Mouse (Mus musculus): ENCODE results near the gene Caln1. TPM values are rescaled to one million over a fixed set of nuclear protein-coding genes. Genes with fewer than 3 reads are reported as not detected.

Caln1 gene
- total and polyA plus RNA-seq, 2 experiments from 2014 or later = 52.0 to 55.0 TPM

- no peak overlapping the region for H3K4me3 ChIP-seq (ENCODE audit: low read length)
- DNase-seq (ENCODE audit: low spot score) = no peak
- ATAC-seq = no peak
- H3K27ac ChIP-seq = no peak overlapping the region
- H3K27me3 ChIP-seq (ENCODE audit: insufficient read depth, low read length) = no peaks in the 10 kb centered on the region
- no peaks in the 10 kb centered on the region for H3K36me3 ChIP-seq (ENCODE audit: insufficient read depth, low read length)
- no peaks in the 10 kb centered on the region for H3K4me1 ChIP-seq (ENCODE audit: insufficient read depth, low read length)
- H3K9me3 ChIP-seq (ENCODE audit: low read length) = no peaks in the 10 kb centered on the region
- no peak overlapping the region for H3K9ac ChIP-seq (replicated peaks; ENCODE audit: low read length)
- 77% methylated on average over 9 of the region's 9 CpGs for WGBS
- no peak overlapping the region for H3K4me2 ChIP-seq (ENCODE audit: low read depth, low read length)
- no peak for TF ChIP-seq CTCF (IDR thresholded peaks at IDR 0.05; ENCODE audit: low read depth)
Observed at GRCm38 (mm10) chr5:130502541-130502940, 133.3 kb downstream of the Caln1 start.

- WGBS = 82% methylated on average over 5 of the region's 5 CpGs
- no peaks in the 10 kb centered on the region for H3K27me3 ChIP-seq (ENCODE audit: insufficient read depth, low read length)
- no peaks in the 10 kb centered on the region for H3K9me3 ChIP-seq (ENCODE audit: low read length)
- H3K27ac ChIP-seq = no peak overlapping the region
- no peak overlapping the region for H3K4me2 ChIP-seq (ENCODE audit: low read depth, low read length)
- no peak overlapping the region for H3K9ac ChIP-seq (replicated peaks; ENCODE audit: low read length)
- TF ChIP-seq CTCF (IDR thresholded peaks at IDR 0.05; ENCODE audit: low read depth) = no peak
- H3K4me3 ChIP-seq (ENCODE audit: low read length) = no peak overlapping the region
- ATAC-seq = no peak
- no peaks in the 10 kb centered on the region for H3K4me1 ChIP-seq (ENCODE audit: insufficient read depth, low read length)
- DNase-seq (ENCODE audit: low spot score) = no peak
- H3K36me3 ChIP-seq (ENCODE audit: insufficient read depth, low read length) = no peaks in the 10 kb centered on the region
Observed at GRCm38 (mm10) chr5:130504891-130505290, 135.6 kb downstream of the Caln1 start.

DNA sequence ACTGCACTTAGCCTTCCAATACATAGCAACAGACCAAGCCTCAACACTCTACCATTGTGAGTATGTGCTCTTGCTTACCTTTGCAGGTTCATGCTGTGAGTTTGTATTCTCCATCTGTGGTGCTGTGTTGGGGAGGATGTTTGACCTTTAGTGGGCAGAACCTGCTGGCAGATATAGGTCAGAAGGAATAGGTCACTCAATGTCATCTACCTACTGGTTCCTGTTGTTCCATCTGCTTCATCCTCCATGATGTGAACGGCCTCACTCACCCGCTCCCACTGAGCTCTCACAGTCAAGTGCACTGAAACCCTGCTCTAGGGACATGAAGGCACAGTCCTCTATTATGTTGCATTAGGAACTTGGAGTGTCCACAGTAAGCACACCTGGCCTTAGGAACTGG is 141.3 kb downstream of the Caln1 start:
- H3K9me3 ChIP-seq (ENCODE audit: low read length) = no peaks in the 10 kb centered on the region
- no peaks in the 10 kb centered on the region for H3K36me3 ChIP-seq (ENCODE audit: insufficient read depth, low read length)
- DNase-seq (ENCODE audit: low spot score) = no peak
- H3K9ac ChIP-seq (replicated peaks; ENCODE audit: low read length) = no peak overlapping the region
- 95% methylated on average over 2 of the region's 2 CpGs for WGBS
- H3K4me1 ChIP-seq (ENCODE audit: insufficient read depth, low read length) = no peaks in the 10 kb centered on the region
- H3K4me3 ChIP-seq (ENCODE audit: low read length) = no peak overlapping the region
- no peak overlapping the region for H3K4me2 ChIP-seq (ENCODE audit: low read depth, low read length)
- no peak for ATAC-seq
- H3K27me3 ChIP-seq (ENCODE audit: insufficient read depth, low read length) = no peaks in the 10 kb centered on the region
- no peak overlapping the region for H3K27ac ChIP-seq
- no peak for TF ChIP-seq CTCF (IDR thresholded peaks at IDR 0.05; ENCODE audit: low read depth)

DNA sequence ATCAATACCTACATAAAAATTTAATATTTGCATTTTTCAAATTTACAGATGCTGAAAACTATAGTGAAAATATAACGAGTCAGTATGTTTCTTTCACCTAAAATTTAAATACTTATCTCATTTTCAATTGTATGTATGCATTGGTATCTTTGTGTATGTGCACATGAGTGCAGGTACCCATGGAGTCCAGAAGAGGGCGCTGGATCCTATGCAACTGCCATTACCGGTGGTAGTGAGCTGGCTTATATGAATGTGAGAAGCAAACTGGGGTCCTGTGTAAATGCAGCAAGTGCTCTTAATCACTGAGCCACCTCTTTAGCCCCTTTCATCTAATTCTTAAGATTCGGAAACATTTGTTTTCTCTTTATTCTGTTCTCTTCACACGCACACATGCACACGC is 146.1 kb downstream of the Caln1 start:
- TF ChIP-seq CTCF (IDR thresholded peaks at IDR 0.05; ENCODE audit: low read depth) = no peak

GRCm38 (mm10) chr5:130520527-130520926 is 151.3 kb downstream of the Caln1 start:
- 75% methylated on average over 2 of the region's 2 CpGs for WGBS
- H3K9me3 ChIP-seq (ENCODE audit: low read length) = no peaks in the 10 kb centered on the region
- ATAC-seq = no peak
- no peak overlapping the region for H3K9ac ChIP-seq (replicated peaks; ENCODE audit: low read length)
- no peaks in the 10 kb centered on the region for H3K27me3 ChIP-seq (ENCODE audit: insufficient read depth, low read length)
- H3K4me1 ChIP-seq (ENCODE audit: insufficient read depth, low read length) = no peaks in the 10 kb centered on the region
- peak; percentile 51 for TF ChIP-seq CTCF (IDR thresholded peaks at IDR 0.05; ENCODE audit: low read depth)
- H3K4me2 ChIP-seq (ENCODE audit: low read depth, low read length) = no peak overlapping the region
- DNase-seq (ENCODE audit: low spot score) = no peak
- no peak overlapping the region for H3K27ac ChIP-seq
- no peak overlapping the region for H3K4me3 ChIP-seq (ENCODE audit: low read length)
- H3K36me3 ChIP-seq (ENCODE audit: insufficient read depth, low read length) = no peaks in the 10 kb centered on the region

More for the DNA sequence above, 146.1 kb downstream of the Caln1 start:
- Histone ChIP-seq H3K9me3 (ENCODE audit: low read length) (no peaks in the 10 kb centered on the region), H3K4me3 (ENCODE audit: low read length) (no peak overlapping the region), H3K4me1 (ENCODE audit: insufficient read depth, low read length) (no peaks in the 10 kb centered on the region), H3K9ac (replicated peaks; ENCODE audit: low read length) (no peak overlapping the region), H3K36me3 (ENCODE audit: insufficient read depth, low read length) (no peaks in the 10 kb centered on the region), H3K4me2 (ENCODE audit: low read depth, low read length) (no peak overlapping the region), H3K27ac (no peak overlapping the region), H3K27me3 (ENCODE audit: insufficient read depth, low read length) (no peaks in the 10 kb centered on the region)
- ATAC-seq (no peak), DNase-seq (ENCODE audit: low spot score) (no peak)
- WGBS = 86% methylated on average over 6 of the region's 6 CpGs

- Histone ChIP-seq H3K27ac (no peak overlapping the region), H3K4me1 (ENCODE audit: insufficient read depth, low read length) (no peaks in the 10 kb centered on the region), H3K27me3 (ENCODE audit: insufficient read depth, low read length) (no peaks in the 10 kb centered on the region), H3K9ac (replicated peaks; ENCODE audit: low read length) (no peak overlapping the region), H3K9me3 (ENCODE audit: low read length) (no peaks in the 10 kb centered on the region), H3K4me3 (ENCODE audit: low read length) (no peak overlapping the region), H3K4me2 (ENCODE audit: low read depth, low read length) (no peak overlapping the region), H3K36me3 (ENCODE audit: insufficient read depth, low read length) (no peaks in the 10 kb centered on the region)
- TF ChIP-seq CTCF (IDR thresholded peaks at IDR 0.05; ENCODE audit: low read depth) = no peak
- no peak for DNase-seq (ENCODE audit: low spot score)
- 87% methylated on average over 2 of the region's 2 CpGs for WGBS
- ATAC-seq = no peak
Observed at GRCm38 (mm10) chr5:130527416-130527815, 158.2 kb downstream of the Caln1 start.

- no peaks in the 10 kb centered on the region for H3K36me3 ChIP-seq (ENCODE audit: insufficient read depth, low read length)
- ATAC-seq = no peak
- no peaks in the 10 kb centered on the region for H3K27me3 ChIP-seq (ENCODE audit: insufficient read depth, low read length)
- 89% methylated on average over 5 of the region's 5 CpGs for WGBS
- H3K27ac ChIP-seq = no peak overlapping the region
- no peaks in the 10 kb centered on the region for H3K9me3 ChIP-seq (ENCODE audit: low read length)
- H3K4me2 ChIP-seq (ENCODE audit: low read depth, low read length) = no peak overlapping the region
- H3K4me1 ChIP-seq (ENCODE audit: insufficient read depth, low read length) = no peaks in the 10 kb centered on the region
- no peak for TF ChIP-seq CTCF (IDR thresholded peaks at IDR 0.05; ENCODE audit: low read depth)
- no peak overlapping the region for H3K4me3 ChIP-seq (ENCODE audit: low read length)
- H3K9ac ChIP-seq (replicated peaks; ENCODE audit: low read length) = no peak overlapping the region
- no peak for DNase-seq (ENCODE audit: low spot score)
Observed at GRCm38 (mm10) chr5:130547496-130547895, 178.2 kb downstream of the Caln1 start.

All from hindbrain, postnatal 0 days (tissue).